Comparison of ENCODE assay signal across 8 mouse cellular contexts in the genomic region with DNA sequence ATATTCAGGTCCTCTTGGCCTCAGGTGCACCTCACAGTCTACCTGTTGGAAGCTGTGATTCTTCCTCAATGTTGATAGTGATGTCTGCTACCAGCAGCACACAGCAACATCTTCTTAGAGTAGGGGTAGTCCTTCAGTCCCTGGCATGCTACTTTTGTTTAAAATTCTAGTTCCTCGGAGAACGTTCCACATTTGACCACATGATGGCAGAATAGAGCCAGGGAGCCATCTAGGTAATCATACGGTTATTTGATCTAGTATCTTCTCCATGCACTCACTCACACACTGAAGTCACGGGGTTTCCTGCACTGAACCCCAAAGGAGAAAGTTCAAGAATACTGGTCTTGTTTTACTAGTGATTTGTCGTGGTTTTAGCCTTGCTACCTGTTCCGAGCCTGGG.
DNase-seq lines count a peak whose midpoint lies in the region; TF ChIP-seq lines count a peak whose summit lies in the region.

No protein-coding gene starts in this region.

- no peak for TF ChIP-seq POLR2A in thymus, adult 2 months (IDR thresholded peaks at IDR 0.05; ENCODE audit: control insufficient read depth, extremely low read depth, insufficient read depth, low read length, poor library complexity)

- intact Hi-C loops in heart, postnatal 10 days (cut with DNase I): loop anchor here (5.0 kb wide), 1 partner anchor 116 kb away; no protein-coding TSS in a partner anchor

- no peaks in the 10 kb centered on the region for H3K4me1 ChIP-seq in thymus, adult 2 months (replicated peaks; ENCODE audit: control insufficient read depth, insufficient read depth, low read length)

- no peaks in the 10 kb centered on the region for H3K36me3 ChIP-seq in thymus, adult 2 months (ENCODE audit: control insufficient read depth, insufficient read depth, low read length)

- H3K27ac ChIP-seq in thymus, adult 2 months (ENCODE audit: control insufficient read depth, insufficient read depth, low read length): no peak overlapping the region

- no peak for TF ChIP-seq CTCF in thymus, adult 2 months (IDR thresholded peaks at IDR 0.05; ENCODE audit: borderline replicate concordance, control insufficient read depth, extremely low read depth, insufficient read depth, low read length, poor library complexity)

- DNase-seq in heart, postnatal 10 days: peak; percentile 24 to 51
- DNase-seq in heart, adult 9 months (ENCODE audit: low spot score in 2 of 2): no peak
- DNase-seq in thymus, adult 2 months: peak; percentile 7
- no peak for DNase-seq in thymus, postnatal 25 days
- DNase-seq in c-Kit-positive CD71-negative TER-119-negative erythroid progenitor cells, embryonic 14.5 days (ENCODE audit: low read depth): peak; percentile 31
- DNase-seq in kidney, postnatal 36 days: peak; percentile 36 to 75
- peak; percentile 68 for DNase-seq in retina, embryonic 14.5 days (ENCODE audit: low spot score)
- DNase-seq in T-cell, adult 2 months (ENCODE audit: low spot score): no peak

- no peaks in the 10 kb centered on the region for H3K27me3 ChIP-seq in thymus, adult 2 months (ENCODE audit: control insufficient read depth, insufficient read depth, low read length)

- H3K4me3 ChIP-seq in thymus, adult 2 months (ENCODE audit: control insufficient read depth, insufficient read depth, low read length): no peak overlapping the region

- WGBS in thymus, adult 2 months: 18% methylated on average over 6 of the region's 6 CpGs

Comparison
In these comparisons a context has a peak if more than half of its experiments do, and no peak if none do; other contexts are left out.
1. DNase-seq: peak in heart, postnatal 10 days (2 of 2), thymus, adult 2 months (single experiment), c-Kit-positive CD71-negative TER-119-negative erythroid progenitor cells, embryonic 14.5 days (single experiment), kidney, postnatal 36 days (2 of 2) and retina, embryonic 14.5 days (single experiment); none in heart, adult 9 months (0 of 2), thymus, postnatal 25 days (single experiment) and T-cell, adult 2 months (single experiment).